Mouse (Mus musculus) liver, embryonic 15.5 days (tissue): Measurements from ENCODE around the gene Mrpl24. TPM values are rescaled to one million over a fixed set of nuclear protein-coding genes. Genes with fewer than 3 reads are reported as not detected.

Experiments
- ATAC-seq: fragments of 200-750 bp; cut with Nextera tagmentation; 2 replicates; pipeline ENCODE4 v1.8.0; 2017; ENCODE audit warnings: moderate number of reproducible peaks, mild to moderate bottlenecking, moderate library complexity; ENCODE audit not compliant: insufficient read depth
- H3K27ac ChIP-seq: fragments of 300-500 bp; sonication (generic); replicated peaks from 2 replicates; pipeline ENCODE4 v1.5.1; 2015; ENCODE audit warnings: mild to moderate bottlenecking, inconsistent platforms
- H3K27me3 ChIP-seq: fragments of 300-500 bp; sonication (generic); 2 replicates; pipeline ENCODE4 v1.6.1; 2015; ENCODE audit warnings: mild to moderate bottlenecking, inconsistent platforms
- H3K36me3 ChIP-seq: fragments of 300-500 bp; sonication (generic); replicated peaks from 2 replicates; pipeline ENCODE4 v1.6.1; 2015; ENCODE audit warnings: moderate library complexity, mild to moderate bottlenecking, inconsistent platforms
- H3K4me1 ChIP-seq: fragments of 300-500 bp; sonication (generic); replicated peaks from 2 replicates; pipeline ENCODE4 v1.6.1; 2015; ENCODE audit warnings: inconsistent platforms
- H3K4me2 ChIP-seq: fragments of 300-500 bp; sonication (generic); 2 replicates; pipeline ENCODE4 v1.6.1; 2015; ENCODE audit warnings: moderate library complexity, mild to moderate bottlenecking, inconsistent platforms
- H3K4me3 ChIP-seq: fragments of 300-500 bp; sonication (generic); replicated peaks from 2 replicates; pipeline ENCODE4 v1.5.1; 2015; ENCODE audit warnings: mild to moderate bottlenecking, inconsistent platforms
- H3K9ac ChIP-seq: fragments of 300-500 bp; sonication (generic); 2 replicates; pipeline ENCODE4 v1.6.1; 2015; ENCODE audit warnings: moderate library complexity, mild to moderate bottlenecking, inconsistent platforms
- H3K9me3 ChIP-seq: fragments of 300-500 bp; sonication (generic); replicated peaks from 2 replicates; pipeline ENCODE4 v1.6.1; 2016; ENCODE audit warnings: inconsistent platforms
- WGBS: fragments of 180-500 bp; shearing (Covaris S2); methylation state at CpG from one replicate; pipeline ENCODE4 v1.1.7; 2015; ENCODE audit warnings: mixed read lengths; ENCODE audit not compliant: insufficient replicate concordance; 5-methylcytosine and 5-hydroxymethylcytosine counted together
- polyA plus RNA-seq: library from polyadenylated mRNA; unstranded; fragments of >200 nt; fragmentation: Nextera tagmentation; extraction: Ambion mirVana; gene quantifications from 2 replicates; pipeline ENCODE4 v1.2.1, GENCODE M21; 2015

Mrpl24 gene
- polyA plus RNA-seq, 1 experiment from 2014 or later: 33.5 TPM

GRCm38 (mm10) chr3:87960586-87961191 is 41.4 kb downstream of the Mrpl24 start:
- Histone ChIP-seq H3K4me2 (peak overlapping the region; percentile 68), H3K4me3 (peak overlapping the region; percentile 43), H3K9ac (peak overlapping the region; percentile 27), H3K27me3 (peaks cover 58% of the 10 kb centered on the region), H3K27ac (no peak overlapping the region), H3K36me3 (no peaks in the 10 kb centered on the region), H3K9me3 (no peaks in the 10 kb centered on the region), H3K4me1 (peaks cover 9% of the 10 kb centered on the region)
- ATAC-seq: peak; percentile 83
- WGBS: under 1% methylated on average over 27 of the region's 27 CpGs

GRCm38 (mm10) chr3:87970184-87970938 is 51.1 kb downstream of the Mrpl24 start:
- H3K9ac ChIP-seq: no peak overlapping the region
- no peak overlapping the region for H3K27ac ChIP-seq
- 3% methylated on average over 21 of the region's 21 CpGs for WGBS
- peaks cover 76% of the 10 kb centered on the region for H3K27me3 ChIP-seq
- peak overlapping the region; percentile 50 for H3K4me2 ChIP-seq
- H3K36me3 ChIP-seq: no peaks in the 10 kb centered on the region
- H3K9me3 ChIP-seq: no peaks in the 10 kb centered on the region
- peak overlapping the region; percentile 41 for H3K4me3 ChIP-seq
- peaks cover 15% of the 10 kb centered on the region for H3K4me1 ChIP-seq
- no peak for ATAC-seq

DNA sequence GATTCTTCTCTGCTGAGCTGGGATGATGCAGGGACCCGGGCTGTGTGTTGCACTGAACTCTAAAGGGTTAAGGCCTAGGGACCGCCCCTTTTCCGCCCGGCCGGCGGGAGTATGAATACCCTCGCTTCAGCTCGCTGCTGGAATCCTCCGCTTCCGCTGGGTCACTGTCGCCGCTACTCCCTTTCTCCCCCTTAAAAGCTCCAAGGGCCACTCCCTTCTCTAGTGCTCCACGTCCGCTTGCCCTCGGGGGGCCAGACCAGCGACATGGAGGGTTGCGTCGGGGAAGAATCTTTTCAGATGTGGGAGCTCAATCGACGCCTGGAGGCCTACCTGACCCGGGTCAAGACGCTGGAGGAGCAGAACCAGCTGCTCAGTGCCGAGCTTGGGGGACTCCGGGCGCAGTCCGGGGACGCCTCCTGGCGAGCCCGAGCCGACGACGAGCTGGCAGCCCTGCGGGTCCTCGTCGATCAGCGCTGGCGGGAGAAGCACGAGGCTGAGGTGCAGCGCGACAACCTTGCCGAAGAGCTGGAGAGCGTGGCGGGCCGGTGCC is 51.7 kb downstream of the Mrpl24 start, which contains the start of gene Nes:
Gene Nes (plus strand): TSS at position 140 of the 550 bp plus-strand sequence.
- peaks cover 82% of the 10 kb centered on the region for H3K27me3 ChIP-seq
- ATAC-seq: no peak
- peak within 1 kb of the TSS; percentile 50 for H3K4me2 ChIP-seq
- no peaks in the 10 kb centered on the region for H3K9me3 ChIP-seq
- H3K36me3 ChIP-seq: no peaks in the 10 kb centered on the region
- peaks cover 15% of the 10 kb centered on the region for H3K4me1 ChIP-seq
- H3K4me3 ChIP-seq: peak within 1 kb of the TSS; percentile 41
- no peak within 1 kb of the TSS for H3K27ac ChIP-seq
- 0 out of 2 replicates have a peak within 1 kb of the TSS, but pooled peaks have one; percentile 1 for H3K9ac ChIP-seq
- 1% methylated on average over 44 of the region's 44 CpGs for WGBS

DNA sequence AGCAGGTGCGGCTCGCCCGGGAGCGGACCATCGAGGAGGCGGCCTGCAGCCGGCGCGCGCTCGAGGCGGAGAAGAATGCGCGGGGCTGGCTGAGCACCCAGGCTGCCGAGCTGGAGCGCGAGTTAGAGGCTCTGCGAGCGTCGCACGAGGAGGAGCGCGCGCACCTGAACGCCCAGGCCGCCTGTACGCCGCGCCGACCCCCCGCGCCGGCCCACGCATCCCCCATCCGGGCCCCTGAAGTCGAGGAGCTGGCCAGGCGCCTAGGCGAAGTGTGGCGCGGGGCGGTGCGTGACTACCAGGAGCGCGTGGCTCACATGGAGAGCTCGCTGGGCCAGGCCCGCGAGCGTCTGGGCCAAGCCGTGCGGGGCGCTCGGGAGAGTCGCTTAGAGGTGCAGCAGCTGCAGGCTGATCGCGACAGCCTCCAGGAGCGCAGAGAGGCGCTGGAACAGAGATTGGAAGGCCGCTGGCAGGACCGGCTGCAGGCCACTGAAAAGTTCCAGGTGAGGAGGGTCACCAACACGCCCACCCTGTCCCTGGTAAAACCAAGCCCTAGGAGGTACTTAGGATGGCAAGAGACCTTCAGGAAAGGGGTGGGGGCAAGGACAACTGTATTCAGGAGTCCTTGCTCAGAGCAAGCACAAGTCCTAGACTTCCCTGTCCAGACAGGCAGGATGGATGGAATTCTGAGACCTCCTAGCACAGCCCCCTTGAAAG is 52.3 kb downstream of the Mrpl24 start:
- Histone ChIP-seq H3K27me3 (peaks cover 88% of the 10 kb centered on the region), H3K9ac (0 out of 2 replicates have a peak overlapping the region, but pooled peaks have one; percentile 1)

DNA sequence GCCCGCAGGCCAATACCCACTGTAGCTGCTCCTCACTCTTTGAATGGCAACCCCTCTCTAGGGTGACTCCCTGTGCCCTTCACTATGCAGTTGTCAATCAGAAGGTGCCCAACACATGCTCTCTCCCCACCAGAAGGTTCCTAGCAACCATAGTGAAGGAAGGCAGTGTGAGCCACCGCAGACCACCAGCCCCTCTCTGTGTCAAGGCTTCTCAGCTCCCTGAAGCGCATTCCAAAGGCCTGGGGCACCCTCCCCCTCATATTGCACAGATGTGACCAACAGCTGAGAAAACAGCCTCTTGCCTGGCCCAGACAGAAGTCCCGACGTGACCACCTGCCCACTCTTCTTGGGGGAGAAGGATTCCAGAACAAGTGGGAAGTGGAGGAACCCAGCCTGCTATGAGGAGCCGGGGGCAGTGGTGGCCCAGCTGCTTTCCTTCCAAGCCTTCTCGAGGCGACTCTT is 52.9 kb downstream of the Mrpl24 start:
- Histone ChIP-seq H3K27me3 (peaks cover 94% of the 10 kb centered on the region), H3K9ac (0 out of 2 replicates have a peak overlapping the region, but pooled peaks have one; percentile 1), H3K4me2 (peak overlapping the region; percentile 50), H3K9me3 (no peaks in the 10 kb centered on the region), H3K36me3 (no peaks in the 10 kb centered on the region), H3K27ac (no peak overlapping the region), H3K4me3 (peak overlapping the region; percentile 41), H3K4me1 (peaks cover 15% of the 10 kb centered on the region)
- no peak for ATAC-seq
- 38% methylated on average over 8 of the region's 8 CpGs for WGBS

More for the DNA sequence above, 52.3 kb downstream of the Mrpl24 start:
- peak overlapping the region; percentile 41 for H3K4me3 ChIP-seq
- no peak overlapping the region for H3K27ac ChIP-seq
- ATAC-seq: no peak
- WGBS: 1% methylated on average over 60 of the region's 60 CpGs
- no peaks in the 10 kb centered on the region for H3K36me3 ChIP-seq
- peaks cover 15% of the 10 kb centered on the region for H3K4me1 ChIP-seq
- no peaks in the 10 kb centered on the region for H3K9me3 ChIP-seq
- peak overlapping the region; percentile 50 for H3K4me2 ChIP-seq

GRCm38 (mm10) chr3:87972776-87973175 is 53.5 kb downstream of the Mrpl24 start:
- ATAC-seq: no peak
- Histone ChIP-seq H3K9ac (no peak overlapping the region), H3K27ac (no peak overlapping the region), H3K9me3 (no peaks in the 10 kb centered on the region), H3K4me3 (peak overlapping the region; percentile 41), H3K4me2 (peak overlapping the region; percentile 50; the same call in 1 of the 2 replicates), H3K4me1 (peaks cover 15% of the 10 kb centered on the region), H3K27me3 (peaks cover 95% of the 10 kb centered on the region), H3K36me3 (no peaks in the 10 kb centered on the region)
- WGBS: 23% methylated on average over 5 of the region's 5 CpGs

Other genes starting within 250 kb of the Mrpl24 start
- 0.15 and 0.18 TPM in 2 replicates for gene Lrrc71, start 170.9 kb upstream of the Mrpl24 start, polyA plus RNA-seq
- 0.20 and 0.26 TPM in 2 replicates for gene Ntrk1, start 124.3 kb upstream of the Mrpl24 start, polyA plus RNA-seq
- gene Insrr, start 122.6 kb upstream of the Mrpl24 start, polyA plus RNA-seq: 0.01 TPM in 1 of 2 replicates, not detected in the other
- 5.7 and 6.5 TPM in 2 replicates for gene Pear1, start 95.2 kb upstream of the Mrpl24 start, polyA plus RNA-seq
- gene Sh2d2a, start 72.8 kb upstream of the Mrpl24 start, polyA plus RNA-seq: 0.18 TPM in 2 replicates
- 6.5 TPM in 2 replicates for gene Prcc, start 33.9 kb upstream of the Mrpl24 start, polyA plus RNA-seq
- 213 and 216 TPM in 2 replicates for gene Hdgf, start 13.2 kb upstream of the Mrpl24 start, polyA plus RNA-seq
- gene Isg20l2, start 10.8 kb downstream of the Mrpl24 start, polyA plus RNA-seq: 21.0 and 22.9 TPM in 2 replicates
- gene Rrnad1, start 11.2 kb downstream of the Mrpl24 start, polyA plus RNA-seq: 5.6 and 6.3 TPM in 2 replicates
- gene Crabp2, start 29.2 kb downstream of the Mrpl24 start, polyA plus RNA-seq: 0.31 and 0.75 TPM in 2 replicates
- 2.2 and 2.3 TPM in 2 replicates for gene Nes, start 51.6 kb downstream of the Mrpl24 start, polyA plus RNA-seq
- gene Bcan, start 80.7 kb downstream of the Mrpl24 start, polyA plus RNA-seq: 0.10 TPM in 1 of 2 replicates, not detected in the other
- not detected in 2 replicates for gene Hapln2, start 108.1 kb downstream of the Mrpl24 start, polyA plus RNA-seq
- 14.3 and 18.1 TPM in 2 replicates for gene Gpatch4, start 123.6 kb downstream of the Mrpl24 start, polyA plus RNA-seq
- 75.0 and 81.5 TPM in 2 replicates for gene Naxe, start 139.0 kb downstream of the Mrpl24 start, polyA plus RNA-seq
- not detected in 2 replicates for gene Ttc24, start 158.8 kb downstream of the Mrpl24 start, polyA plus RNA-seq
- gene Iqgap3, start 162.5 kb downstream of the Mrpl24 start, polyA plus RNA-seq: 7.3 and 8.0 TPM in 2 replicates
- 6.8 and 7.1 TPM in 2 replicates for gene Mef2d, start 222.9 kb downstream of the Mrpl24 start, polyA plus RNA-seq